Mouse (Mus musculus) liver, embryonic 16.5 days (tissue): ENCODE data around the gene Ankrd23. TPM values are rescaled to one million over a fixed set of nuclear protein-coding genes. Genes with fewer than 3 reads are reported as not detected.

Source experiments
- ATAC-seq: fragments of 200-750 bp; cut with Nextera tagmentation; 2 replicates; pipeline ENCODE4 v1.8.0; 2017; ENCODE audit warnings: low read depth, mild to moderate bottlenecking, moderate number of reproducible peaks, moderate library complexity
- H3K27ac ChIP-seq: fragments of 300-500 bp; sonication (generic); 2 replicates; pipeline ENCODE4 v1.5.1; 2014; ENCODE audit warnings: mild to moderate bottlenecking, low read length
- H3K27me3 ChIP-seq: fragments of 300-500 bp; sonication (generic); 2 replicates; pipeline ENCODE4 v1.6.1; 2014; ENCODE audit warnings: low read depth, low read length, mixed read lengths; ENCODE audit not compliant: control insufficient read depth, insufficient read depth
- H3K36me3 ChIP-seq: fragments of 300-500 bp; sonication (generic); 2 replicates; pipeline ENCODE4 v1.6.1; 2014; ENCODE audit warnings: mild to moderate bottlenecking; ENCODE audit not compliant: control insufficient read depth, insufficient read depth
- H3K4me1 ChIP-seq: fragments of 300-500 bp; sonication (generic); 2 replicates; pipeline ENCODE4 v1.6.1; 2014; ENCODE audit warnings: low read depth, low read length, mixed read lengths; ENCODE audit not compliant: control insufficient read depth
- H3K4me2 ChIP-seq: fragments of 300-500 bp; sonication (generic); 2 replicates; pipeline ENCODE4 v1.6.1; 2014; ENCODE audit warnings: low read depth, low read length, mixed read lengths
- H3K4me3 ChIP-seq: fragments of 300-500 bp; sonication (generic); 2 replicates; pipeline ENCODE4 v1.5.1; 2014; ENCODE audit warnings: low read depth, mild to moderate bottlenecking, low read length
- H3K9ac ChIP-seq: fragments of 300-500 bp; sonication (generic); 2 replicates; pipeline ENCODE4 v1.6.1; 2014; ENCODE audit warnings: low read depth, low read length
- H3K9me3 ChIP-seq: fragments of 300-500 bp; sonication (generic); replicated peaks from 2 replicates; pipeline ENCODE4 v1.6.1; 2016; ENCODE audit warnings: low read length; ENCODE audit not compliant: control insufficient read depth
- WGBS: fragments of 180-500 bp; shearing (Covaris S2); extraction: QIAGEN DNeasy Blood & Tissue Kit; methylation state at CpG from one replicate; pipeline ENCODE4 v1.1.7; 2014; ENCODE audit not compliant: insufficient replicate concordance; 5-methylcytosine and 5-hydroxymethylcytosine counted together
- polyA plus RNA-seq: library from polyadenylated mRNA; unstranded; fragments of >200 nt; fragmentation: Nextera tagmentation; extraction: Ambion mirVana; gene quantifications from 2 replicates; pipeline ENCODE4 v1.2.1, GENCODE M21; 2015

Ankrd23 gene
- polyA plus RNA-seq, 1 experiment from 2014 or later = 4.3 TPM

GRCm38 (mm10) chr1:36550075-36550863, 13.6 kb upstream of the Ankrd23 start:
- 72% methylated on average over 20 of the region's 20 CpGs for WGBS
- no peaks in the 10 kb centered on the region; the same call in 1 of the 2 replicates for H3K36me3 ChIP-seq
- ATAC-seq = no peak

GRCm38 (mm10) chr1:36549491-36549890, 12.8 kb upstream of the Ankrd23 start:
- Histone ChIP-seq H3K36me3 (no peaks in the 10 kb centered on the region; the same call in 1 of the 2 replicates), H3K27ac (no peak overlapping the region), H3K9ac (no peak overlapping the region), H3K9me3 (no peaks in the 10 kb centered on the region), H3K27me3 (peaks cover 3% of the 10 kb centered on the region; the same call in 1 of the 2 replicates), H3K4me2 (no peak overlapping the region), H3K4me1 (peaks cover 11% of the 10 kb centered on the region), H3K4me3 (no peak overlapping the region)
- 78% methylated on average over 18 of the region's 18 CpGs for WGBS
- no peak for ATAC-seq

More at GRCm38 (mm10) chr1:36550075-36550863, 13.6 kb upstream of the Ankrd23 start:
- Histone ChIP-seq H3K4me2 (no peak overlapping the region), H3K4me3 (no peak overlapping the region), H3K9ac (no peak overlapping the region), H3K27me3 (peaks cover 10% of the 10 kb centered on the region), H3K4me1 (peaks cover 11% of the 10 kb centered on the region), H3K9me3 (no peaks in the 10 kb centered on the region), H3K27ac (no peak overlapping the region)

GRCm38 (mm10) chr1:36548771-36549170, 12.1 kb upstream of the Ankrd23 start:
- Histone ChIP-seq H3K4me3 (no peak overlapping the region), H3K27ac (no peak overlapping the region), H3K4me2 (no peak overlapping the region), H3K27me3 (no peaks in the 10 kb centered on the region), H3K36me3 (no peaks in the 10 kb centered on the region; the same call in 1 of the 2 replicates), H3K9me3 (no peaks in the 10 kb centered on the region), H3K4me1 (peaks cover 11% of the 10 kb centered on the region), H3K9ac (no peak overlapping the region)
- WGBS = 59% methylated on average over 8 of the region's 8 CpGs
- no peak for ATAC-seq

- no peaks in the 10 kb centered on the region for H3K27me3 ChIP-seq
- H3K27ac ChIP-seq = no peak overlapping the region
- H3K4me3 ChIP-seq = no peak overlapping the region
- peaks cover 11% of the 10 kb centered on the region for H3K4me1 ChIP-seq
- H3K9ac ChIP-seq = no peak overlapping the region
- H3K4me2 ChIP-seq = no peak overlapping the region
- no peaks in the 10 kb centered on the region; the same call in 1 of the 2 replicates for H3K36me3 ChIP-seq
- no peak for ATAC-seq
- WGBS = 59% methylated on average over 9 of the region's 9 CpGs
- H3K9me3 ChIP-seq = no peaks in the 10 kb centered on the region
These were observed 11.4 kb upstream of the Ankrd23 start for GRCm38 (mm10) chr1:36547981-36548598.

- peak within 1 kb of the TSS; percentile 88 for H3K4me2 ChIP-seq
- H3K4me1 ChIP-seq = peaks cover 11% of the 10 kb centered on the region
- H3K4me3 ChIP-seq = peak within 1 kb of the TSS; percentile 76
- ATAC-seq = peak; percentile 100
- H3K27me3 ChIP-seq = no peaks in the 10 kb centered on the region
- H3K9me3 ChIP-seq = no peaks in the 10 kb centered on the region
- H3K36me3 ChIP-seq = peaks cover 1% of the 10 kb centered on the region; the same call in 1 of the 2 replicates
- WGBS = under 1% methylated on average over 43 of the region's 43 CpGs
- peak within 1 kb of the TSS; percentile 14; the same call in 1 of the 2 replicates for H3K27ac ChIP-seq
- H3K9ac ChIP-seq = peak within 1 kb of the TSS; percentile 73
These were observed 10.3 kb upstream of the Ankrd23 start, which contains the start of gene Ankrd39 for GRCm38 (mm10) chr1:36546888-36547471. Ankrd39 (minus strand) TSS chr1:36547445.

- Histone ChIP-seq H3K27ac (no peak overlapping the region), H3K4me3 (peak overlapping the region; percentile 76), H3K9ac (peak overlapping the region; percentile 73), H3K27me3 (no peaks in the 10 kb centered on the region), H3K4me1 (peaks cover 11% of the 10 kb centered on the region), H3K9me3 (no peaks in the 10 kb centered on the region), H3K4me2 (peak overlapping the region; percentile 88), H3K36me3 (peaks cover 9% of the 10 kb centered on the region; the same call in 1 of the 2 replicates)
- ATAC-seq = no peak
- 59% methylated on average over 19 of the region's 19 CpGs for WGBS
These were observed 9.3 kb upstream of the Ankrd23 start for GRCm38 (mm10) chr1:36545845-36546600.

GRCm38 (mm10) chr1:36545382-36545781, 8.7 kb upstream of the Ankrd23 start:
- ATAC-seq = no peak
- Histone ChIP-seq H3K27me3 (no peaks in the 10 kb centered on the region), H3K9ac (no peak overlapping the region), H3K4me1 (peaks cover 11% of the 10 kb centered on the region), H3K4me2 (no peak overlapping the region), H3K36me3 (peaks cover 9% of the 10 kb centered on the region; the same call in 1 of the 2 replicates), H3K4me3 (no peak overlapping the region), H3K9me3 (no peaks in the 10 kb centered on the region), H3K27ac (no peak overlapping the region)
- 43% methylated on average over 2 of the region's 2 CpGs for WGBS

GRCm38 (mm10) chr1:36542925-36543324, 6.2 kb upstream of the Ankrd23 start:
- H3K4me1 ChIP-seq = peaks cover 11% of the 10 kb centered on the region
- peaks cover 9% of the 10 kb centered on the region; the same call in 1 of the 2 replicates for H3K36me3 ChIP-seq
- no peaks in the 10 kb centered on the region for H3K27me3 ChIP-seq
- ATAC-seq = no peak
- H3K4me3 ChIP-seq = no peak overlapping the region
- no peak overlapping the region for H3K9ac ChIP-seq
- no peak overlapping the region for H3K4me2 ChIP-seq
- no peak overlapping the region for H3K27ac ChIP-seq
- 80% methylated on average over 9 of the region's 9 CpGs for WGBS
- no peaks in the 10 kb centered on the region for H3K9me3 ChIP-seq
